Mouse (Mus musculus) megakaryocyte progenitor cell, adult 5-6 weeks (primary cell): Measurements from ENCODE around the gene Gpbar1. TPM values are rescaled to one million over a fixed set of nuclear protein-coding genes. Genes with fewer than 3 reads are reported as not detected.

Source experiments
- ATAC-seq: replicated peaks from 2 replicates; pipeline ENCODE4 v1.8.0; 2016; ENCODE audit warnings: mild to moderate bottlenecking, moderate TSS enrichment, inconsistent platforms; ENCODE audit not compliant: poor library complexity
- total RNA-seq, 2 experiments: library from RNA; stranded (forward) in 1 of 2; stranded (reverse) in 1 of 2; fragments of 157-497, 149-512 nt in 1 of 2; fragments of 200-1000 nt in 1 of 2; gene quantifications; 2 replicates each; pipeline versions ENCODE4 v1.2.3 to v1.2.4; 2015 to 2017

Gene Gpbar1
- total RNA-seq, 2 experiments from 2014 or later = not detected

DNA sequence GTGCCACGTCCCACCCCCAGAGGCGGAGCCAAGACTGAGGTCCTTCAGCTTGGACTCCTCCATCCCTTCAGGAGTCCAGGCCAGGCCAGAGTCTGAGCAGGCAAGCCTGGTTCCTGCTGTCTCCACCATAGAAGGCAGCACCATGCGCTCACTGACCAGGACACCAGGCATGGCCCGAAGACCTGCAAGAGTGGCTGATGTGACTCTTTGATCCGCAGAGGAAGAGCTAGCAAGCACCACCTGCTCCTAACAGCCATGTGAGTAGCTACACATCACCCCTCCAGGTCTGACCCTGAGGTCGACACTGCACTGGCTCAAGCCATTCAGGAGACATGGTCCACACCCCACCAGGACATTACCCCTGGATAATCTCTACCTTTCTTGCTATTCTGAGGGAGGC, 1.3 kb upstream of the Gpbar1 start:
- no peak for ATAC-seq

DNA sequence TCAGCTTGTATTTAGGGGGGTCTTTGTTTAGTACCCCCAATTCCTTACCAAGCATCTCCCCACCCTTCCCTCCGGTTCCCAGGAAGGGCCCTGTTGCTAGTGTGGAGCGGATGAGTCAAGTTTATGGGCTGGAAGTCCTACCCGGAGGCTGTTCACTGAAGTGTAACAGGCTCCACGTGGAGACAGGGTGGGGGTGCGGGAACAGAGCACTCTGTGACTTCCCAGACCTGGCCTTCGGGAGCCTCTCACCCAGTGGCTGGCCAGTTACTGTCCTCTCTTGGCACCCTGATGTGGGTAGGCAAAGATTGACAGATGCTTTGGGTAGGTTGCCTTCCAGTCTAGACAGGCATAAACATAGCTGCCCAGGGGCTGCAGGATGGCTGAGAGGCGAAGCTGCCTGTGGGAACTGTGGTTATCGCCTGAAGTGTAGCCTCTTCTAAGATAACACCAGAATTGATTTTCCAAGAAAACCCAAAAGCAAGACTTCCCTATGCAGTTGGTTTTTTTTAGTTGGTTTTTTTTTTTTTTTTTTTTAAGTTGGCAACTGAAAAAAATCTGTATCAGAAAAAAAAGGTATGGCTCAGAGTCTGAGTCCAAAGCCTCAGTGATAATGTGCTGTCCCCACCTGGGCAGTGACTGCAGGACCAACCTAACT, 340 bp upstream of the Gpbar1 start:
- ATAC-seq = no peak

GRCm38 (mm10) chr1:74278988-74279387, 638 bp downstream of the Gpbar1 start:
- ATAC-seq = no peak

- no peak for ATAC-seq
Measured at GRCm38 (mm10) chr1:74280591-74281325, 2.4 kb downstream of the Gpbar1 start.

- no peak for ATAC-seq
Measured at GRCm38 (mm10) chr1:74281372-74281771, 3.0 kb downstream of the Gpbar1 start.

GRCm38 (mm10) chr1:74281886-74282285, 3.5 kb downstream of the Gpbar1 start:
- no peak for ATAC-seq

- no peak for ATAC-seq
Measured at GRCm38 (mm10) chr1:74282896-74283625, 4.7 kb downstream of the Gpbar1 start.

DNA sequence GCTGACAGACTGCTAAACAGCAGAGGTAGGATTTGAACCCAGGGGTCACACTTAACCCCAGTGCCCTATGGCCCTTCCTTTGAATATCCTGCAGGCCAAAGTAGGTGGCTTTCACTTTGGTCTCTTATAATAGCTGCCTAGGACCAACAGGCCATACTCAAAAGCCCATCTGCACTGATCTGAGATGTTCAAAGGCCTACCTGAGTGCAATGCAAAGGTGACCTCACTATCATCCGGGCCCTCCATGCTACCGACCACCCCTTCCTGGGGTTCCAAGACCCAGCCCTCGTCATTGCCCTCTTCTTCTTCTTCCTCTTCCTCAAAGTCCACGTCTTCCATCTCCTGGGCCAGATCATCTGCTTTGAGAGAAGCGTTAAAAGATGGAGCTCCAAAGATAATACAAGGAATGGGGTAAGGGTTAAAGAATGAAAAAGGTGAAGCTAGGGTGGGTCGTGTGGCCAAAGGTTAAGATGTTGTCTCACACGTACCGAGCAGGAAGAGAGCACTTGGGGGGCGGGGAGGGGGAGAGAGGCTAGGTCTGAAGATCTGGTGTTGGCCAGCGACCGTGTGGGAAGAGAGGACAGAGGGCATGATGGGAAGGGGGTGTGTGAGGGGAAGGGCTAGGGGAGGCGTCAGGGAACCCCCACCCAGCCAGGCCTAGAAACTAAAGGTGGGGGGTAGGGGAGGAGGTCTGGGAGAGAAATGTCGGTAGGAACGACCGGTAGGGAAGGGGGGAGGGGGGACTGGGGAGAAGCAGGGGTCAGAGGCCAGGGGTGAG, 5.5 kb downstream of the Gpbar1 start:
- ATAC-seq = peak; percentile 30

GRCm38 (mm10) chr1:74284543-74285160, 6.3 kb downstream of the Gpbar1 start, which contains the start of the genes Aamp and Pnkd:
Aamp (minus strand) TSS chr1:74284738.
Pnkd (plus strand) TSS chr1:74284930.
- ATAC-seq = peak; percentile 88

- ATAC-seq = 0 out of 2 replicates have a peak, but pooled peaks have one; percentile 0
Measured at GRCm38 (mm10) chr1:74285212-74286010, 7.1 kb downstream of the Gpbar1 start.

- peak; percentile 45 for ATAC-seq
Measured at GRCm38 (mm10) chr1:74286869-74287607, 8.7 kb downstream of the Gpbar1 start.

DNA sequence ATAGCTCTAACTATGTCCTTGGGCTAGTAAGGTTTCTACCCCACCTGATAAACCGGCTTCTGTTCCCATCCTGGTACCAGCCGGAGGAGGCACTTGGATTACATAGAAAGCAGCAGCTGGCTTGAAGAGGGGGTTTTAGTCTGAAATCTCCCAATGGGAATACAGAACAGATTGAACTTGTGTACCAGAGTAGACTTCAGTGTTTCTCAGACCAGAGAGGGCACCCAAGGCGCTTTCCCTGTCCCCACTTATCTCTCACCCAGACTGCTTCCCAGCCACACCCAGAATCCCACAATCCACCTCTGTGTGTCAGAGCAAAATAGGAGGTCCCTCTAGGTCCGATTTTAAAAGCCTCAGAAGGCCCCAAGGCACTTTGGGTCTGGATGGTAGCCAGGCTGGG, 10.0 kb downstream of the Gpbar1 start:
- ATAC-seq = no peak

GRCm38 (mm10) chr1:74289248-74289647, 10.9 kb downstream of the Gpbar1 start:
- ATAC-seq = no peak

DNA sequence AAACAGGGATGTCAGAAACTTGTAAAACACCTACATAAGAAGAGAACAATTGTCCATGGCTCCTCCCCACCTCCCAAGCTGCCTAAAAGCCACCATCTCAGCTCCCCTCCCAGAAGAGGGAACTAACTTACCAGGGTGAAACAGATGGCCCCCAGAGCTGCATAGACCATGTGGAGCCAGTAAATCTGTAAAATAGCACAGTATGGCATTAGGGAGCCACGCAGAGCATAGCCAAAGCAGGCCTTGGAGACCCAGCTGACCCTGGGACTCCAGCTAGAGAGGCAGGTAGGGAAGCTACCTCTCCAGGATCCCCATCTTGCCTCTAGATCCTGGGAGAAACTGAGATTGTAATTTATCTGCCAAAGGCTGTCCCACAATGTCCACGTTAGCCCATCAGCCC, 11.4 kb downstream of the Gpbar1 start:
- no peak for ATAC-seq

GRCm38 (mm10) chr1:74290141-74290540, 11.8 kb downstream of the Gpbar1 start:
- no peak for ATAC-seq

- ATAC-seq = no peak
Measured at GRCm38 (mm10) chr1:74292331-74293020, 14.1 kb downstream of the Gpbar1 start.

- no peak for ATAC-seq
Measured at GRCm38 (mm10) chr1:74293306-74293960, 15.1 kb downstream of the Gpbar1 start.
